Mouse (Mus musculus) myocyte (in vitro differentiated cells): ENCODE data around the gene Flrt2. TPM values are rescaled to one million over a fixed set of nuclear protein-coding genes. Genes with fewer than 3 reads are reported as not detected.
A peak's percentile ranks its signal among the peaks of the same experiment; 100 is the strongest.

ENCODE experiments used
- H3K27me3 ChIP-seq: one replicate; pipeline ENCODE4 v1.6.1; 2011; ENCODE audit not compliant: control insufficient read depth, insufficient read depth, insufficient read length
- H3K36me3 ChIP-seq: one replicate; pipeline ENCODE4 v1.6.1; 2011; ENCODE audit not compliant: control insufficient read depth, insufficient read depth
- H3K4me2 ChIP-seq: one replicate; pipeline ENCODE4 v1.6.1; 2011; ENCODE audit warnings: low read depth, control low read depth
- H3K4me3 ChIP-seq: one replicate; pipeline ENCODE4 v1.5.1; 2011; ENCODE audit warnings: mild to moderate bottlenecking, control low read depth, moderate library complexity
- H3K79me2 ChIP-seq: one replicate; pipeline ENCODE4 v1.6.1; 2011; ENCODE audit not compliant: control insufficient read depth, insufficient read depth
- H3ac ChIP-seq: one replicate; pipeline ENCODE4 v1.6.1; 2011; ENCODE audit not compliant: control insufficient read depth, insufficient read length
- CEBPB ChIP-seq: IDR thresholded peaks from 2 replicates; pipeline ENCODE4 v1.6.1; 2011; ENCODE audit warnings: mild to moderate bottlenecking, moderate library complexity; ENCODE audit not compliant: poor library complexity, insufficient read depth, severe bottlenecking
- E2F4 ChIP-seq: IDR thresholded peaks from one replicate; pipeline ENCODE4 v1.6.1; 2011; ENCODE audit warnings: mild to moderate bottlenecking, control low read depth, moderate library complexity; ENCODE audit not compliant: insufficient read depth
- MAX ChIP-seq: IDR thresholded peaks from one replicate; pipeline ENCODE4 v1.6.1; 2011; ENCODE audit warnings: low read depth, mild to moderate bottlenecking, control low read depth
- MYOD1 ChIP-seq, 3 experiments: IDR thresholded peaks; one replicate each; pipeline ENCODE4 v1.6.1; 2011; ENCODE audit warnings: control low read depth in 2 of 3, low read depth in 2 of 3, mild to moderate bottlenecking in 2 of 3, moderate library complexity in 1 of 3; ENCODE audit not compliant: insufficient read length in 2 of 3, control insufficient read depth in 1 of 3
- MYOG ChIP-seq, 3 experiments: IDR thresholded peaks; one replicate each; pipeline ENCODE4 v1.6.1; 2011; ENCODE audit warnings: control low read depth in 2 of 3, low read depth in 2 of 3, mild to moderate bottlenecking in 2 of 3; ENCODE audit not compliant: insufficient read length in 2 of 3, control insufficient read depth in 1 of 3, insufficient read depth in 1 of 3
- POLR2A ChIP-seq: IDR thresholded peaks from one replicate; pipeline ENCODE4 v1.6.1; 2011; ENCODE audit warnings: low read depth, mild to moderate bottlenecking, control low read depth, moderate library complexity; ENCODE audit not compliant: insufficient read length
- POLR2AphosphoS2 ChIP-seq: IDR thresholded peaks from one replicate; pipeline ENCODE4 v1.6.1; 2011; ENCODE audit warnings: low read depth, control low read depth; ENCODE audit not compliant: insufficient read length
- REST ChIP-seq: IDR thresholded peaks from one replicate; pipeline ENCODE4 v1.6.1; 2011; ENCODE audit warnings: mild to moderate bottlenecking, control low read depth, moderate library complexity; ENCODE audit not compliant: insufficient read depth, insufficient read length
- SRF ChIP-seq: IDR thresholded peaks from one replicate; pipeline ENCODE4 v1.6.1; 2011; ENCODE audit warnings: low read depth; ENCODE audit not compliant: control insufficient read depth, insufficient read length
- TCF12 ChIP-seq: IDR thresholded peaks from one replicate; pipeline ENCODE4 v1.6.1; 2011; ENCODE audit warnings: mild to moderate bottlenecking, control low read depth; ENCODE audit not compliant: poor library complexity, insufficient read depth, severe bottlenecking
- TCF3 ChIP-seq: IDR thresholded peaks from one replicate; pipeline ENCODE4 v1.6.1; 2011; ENCODE audit warnings: low read depth, control low read depth; ENCODE audit not compliant: insufficient read length
- USF1 ChIP-seq: IDR thresholded peaks from one replicate; pipeline ENCODE4 v1.6.1; 2011; ENCODE audit warnings: low read depth, mild to moderate bottlenecking, control low read depth, moderate library complexity
- polyA plus RNA-seq: library from polyadenylated mRNA; unstranded; fragments of >200 nt; fragmentation: generic; extraction: Trizol; gene quantifications from one replicate; pipeline ENCODE4 v1.2.1, GENCODE M21; 2012; ENCODE audit warnings: missing spikeins

Gene Flrt2
- polyA plus RNA-seq, 1 experiment = 6.9 TPM

GRCm38 (mm10) chr12:95723265-95723664, 31.2 kb downstream of the Flrt2 start:
- Histone ChIP-seq H3K27me3 (no peaks in the 10 kb centered on the region), H3K36me3 (no peaks in the 10 kb centered on the region), H3ac (no peak overlapping the region), H3K4me2 (no peak overlapping the region), H3K4me3 (no peak overlapping the region), H3K79me2 (peaks cover 47% of the 10 kb centered on the region)
- TF ChIP-seq E2F4 = no peak
- TF ChIP-seq POLR2A = no peak
- no peak for TF ChIP-seq REST
- no peak for TF ChIP-seq USF1
- no peak for TF ChIP-seq MAX

GRCm38 (mm10) chr12:95734075-95734474, 42.0 kb downstream of the Flrt2 start:
- peaks cover 5% of the 10 kb centered on the region for H3K36me3 ChIP-seq
- H3K79me2 ChIP-seq = peaks cover 45% of the 10 kb centered on the region
- peak overlapping the region; percentile 37 for H3K4me2 ChIP-seq
- no peak overlapping the region for H3ac ChIP-seq
- TF ChIP-seq MYOG (IDR thresholded peaks at IDR 0.05; ENCODE audit: control insufficient read depth in 1 of 3, insufficient read depth in 1 of 3, insufficient read length in 2 of 3, low read depth in 2 of 3) = peak in 2 of 3 experiments; percentile 68
- TF ChIP-seq TCF12 = peak; percentile 85
- TF ChIP-seq MYOD1 (IDR thresholded peaks at IDR 0.05; ENCODE audit: control insufficient read depth in 1 of 3, insufficient read length in 2 of 3, low read depth in 2 of 3) = peak in 2 of 3 experiments; percentile 75 to 78
- no peak for TF ChIP-seq POLR2AphosphoS2
- no peak for TF ChIP-seq CEBPB
- no peak for TF ChIP-seq REST
- H3K4me3 ChIP-seq = no peak overlapping the region
- no peaks in the 10 kb centered on the region for H3K27me3 ChIP-seq

- H3K79me2 ChIP-seq = peaks cover 32% of the 10 kb centered on the region
- no peak for TF ChIP-seq MAX
- TF ChIP-seq TCF12 = no peak
- no peak for TF ChIP-seq POLR2AphosphoS2
- TF ChIP-seq SRF = no peak
- TF ChIP-seq REST = no peak
- no peak for TF ChIP-seq MYOD1 (IDR thresholded peaks at IDR 0.05; ENCODE audit: control insufficient read depth in 1 of 3, insufficient read length in 2 of 3, low read depth in 2 of 3)
- no peak for TF ChIP-seq E2F4
- no peak for TF ChIP-seq USF1
- no peak for TF ChIP-seq MYOG (IDR thresholded peaks at IDR 0.05; ENCODE audit: control insufficient read depth in 1 of 3, insufficient read depth in 1 of 3, insufficient read length in 2 of 3, low read depth in 2 of 3)
- no peak for TF ChIP-seq TCF3
- no peak for TF ChIP-seq POLR2A
- TF ChIP-seq CEBPB = no peak
- no peaks in the 10 kb centered on the region for H3K27me3 ChIP-seq
- H3K36me3 ChIP-seq = no peaks in the 10 kb centered on the region
- H3K4me2 ChIP-seq = no peak overlapping the region
- H3ac ChIP-seq = no peak overlapping the region
- H3K4me3 ChIP-seq = no peak overlapping the region
Measured at GRCm38 (mm10) chr12:95737571-95737970, 45.5 kb downstream of the Flrt2 start.

GRCm38 (mm10) chr12:95738031-95738430, 46.0 kb downstream of the Flrt2 start:
- Histone ChIP-seq H3K4me3 (no peak overlapping the region), H3K4me2 (no peak overlapping the region), H3K27me3 (no peaks in the 10 kb centered on the region), H3ac (no peak overlapping the region), H3K36me3 (no peaks in the 10 kb centered on the region), H3K79me2 (peaks cover 32% of the 10 kb centered on the region)
- TF ChIP-seq SRF (no peak), CEBPB (no peak), TCF3 (no peak), REST (no peak), TCF12 (no peak), MAX (no peak), MYOG (IDR thresholded peaks at IDR 0.05; ENCODE audit: control insufficient read depth in 1 of 3, insufficient read depth in 1 of 3, insufficient read length in 2 of 3, low read depth in 2 of 3) (no peak), MYOD1 (IDR thresholded peaks at IDR 0.05; ENCODE audit: control insufficient read depth in 1 of 3, insufficient read length in 2 of 3, low read depth in 2 of 3) (no peak), USF1 (no peak), E2F4 (no peak), POLR2AphosphoS2 (no peak), POLR2A (no peak)

GRCm38 (mm10) chr12:95738491-95739135, 46.6 kb downstream of the Flrt2 start:
- peak in 2 of 3 experiments; percentile 20 to 27 for TF ChIP-seq MYOD1 (IDR thresholded peaks at IDR 0.05; ENCODE audit: control insufficient read depth in 1 of 3, insufficient read length in 2 of 3, low read depth in 2 of 3)
- no peak for TF ChIP-seq MAX
- no peak for TF ChIP-seq SRF

More at GRCm38 (mm10) chr12:95738491-95739135, 46.6 kb downstream of the Flrt2 start:
- H3K4me3 ChIP-seq = no peak overlapping the region
- no peaks in the 10 kb centered on the region for H3K27me3 ChIP-seq
- H3K79me2 ChIP-seq = peaks cover 37% of the 10 kb centered on the region
- no peak overlapping the region for H3K4me2 ChIP-seq
- no peaks in the 10 kb centered on the region for H3K36me3 ChIP-seq
- H3ac ChIP-seq = no peak overlapping the region
